Mouse (Mus musculus): ENCODE results near the gene Amer1.

Gene Amer1

DNA sequence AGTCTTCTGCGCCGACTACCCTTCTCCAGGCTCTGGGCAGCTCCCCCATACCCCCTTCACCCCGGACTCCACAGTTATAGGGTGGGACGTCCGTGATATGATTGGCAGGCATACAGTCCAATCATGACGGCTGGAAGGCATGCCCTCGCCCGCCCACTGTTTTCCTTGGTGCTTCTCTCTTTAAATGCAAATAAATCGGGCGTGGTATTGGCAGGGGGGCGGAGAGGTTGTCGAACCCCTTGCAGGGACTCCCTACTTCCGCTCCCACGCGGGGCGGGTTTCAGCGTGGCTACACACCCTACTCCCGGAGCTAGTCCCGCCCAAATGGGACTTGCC lies at the start of gene Amer1:
TSS of gene Amer1 (minus strand) at position 97 of the 336 bp plus-strand sequence.
- DNase-seq = peak; percentile 89 to 90

DNA sequence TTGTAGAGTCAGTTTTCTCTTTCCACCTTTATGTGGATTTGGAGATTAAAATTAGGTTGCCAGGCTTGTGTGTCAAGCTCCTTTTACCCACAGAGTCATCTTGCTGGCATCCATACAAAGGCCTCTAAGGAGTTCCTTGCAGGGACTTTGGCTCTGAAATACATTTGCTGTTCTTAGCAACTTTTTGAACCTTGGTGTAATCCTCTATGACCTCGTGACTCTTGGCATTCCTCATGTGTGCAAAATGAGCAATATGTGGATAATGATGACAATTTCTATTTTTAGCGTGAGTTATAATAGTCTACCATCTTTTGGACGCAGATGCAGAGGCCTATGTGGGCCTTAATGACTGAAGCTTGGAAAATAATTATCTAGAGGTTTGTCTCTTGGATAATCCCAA lies 12.5 kb upstream of the Amer1 start:
- no peak for DNase-seq

DNA sequence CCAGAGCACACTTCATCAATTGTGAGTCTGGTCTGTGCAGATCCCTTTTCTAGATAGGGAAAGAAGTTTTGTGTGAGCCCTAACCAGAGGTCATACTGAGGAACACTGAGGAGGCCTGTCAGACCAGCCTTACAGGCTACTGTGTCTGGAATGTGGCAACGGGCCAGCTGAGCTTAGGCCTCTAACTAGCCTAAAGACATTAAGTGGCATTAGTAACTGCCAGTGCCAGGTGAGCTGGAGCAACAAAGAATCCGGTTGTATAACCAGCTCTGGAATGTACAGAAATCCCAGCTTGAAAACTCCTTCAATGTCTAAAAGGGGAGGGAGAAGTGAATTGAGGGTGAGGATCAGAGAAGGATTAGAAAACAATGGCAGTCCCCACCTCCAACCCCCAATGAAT lies 1.2 kb upstream of the Amer1 start:
- peak; percentile 15 to 37 for DNase-seq

DNA sequence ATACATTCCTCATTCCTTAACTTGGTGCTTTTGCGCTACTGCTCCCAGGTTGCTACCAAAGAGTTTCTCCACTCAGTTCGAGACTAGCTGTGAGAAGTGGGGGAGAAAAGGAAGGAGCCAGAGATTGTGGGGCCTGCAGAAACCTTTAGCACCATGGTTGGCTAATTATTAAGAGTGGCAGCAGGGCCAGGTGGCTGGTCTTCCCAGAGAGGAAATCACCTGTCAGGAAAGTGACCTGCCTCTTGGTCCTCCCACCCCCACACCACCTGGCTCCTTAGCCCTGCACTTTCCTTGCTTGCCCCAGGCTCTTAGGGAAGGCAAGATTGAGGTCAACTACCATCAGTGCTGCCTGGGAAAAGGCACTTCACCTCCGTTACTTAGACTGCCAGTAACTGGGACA lies 469 bp upstream of the Amer1 start:
- DNase-seq = peak; percentile 44 to 58

DNA sequence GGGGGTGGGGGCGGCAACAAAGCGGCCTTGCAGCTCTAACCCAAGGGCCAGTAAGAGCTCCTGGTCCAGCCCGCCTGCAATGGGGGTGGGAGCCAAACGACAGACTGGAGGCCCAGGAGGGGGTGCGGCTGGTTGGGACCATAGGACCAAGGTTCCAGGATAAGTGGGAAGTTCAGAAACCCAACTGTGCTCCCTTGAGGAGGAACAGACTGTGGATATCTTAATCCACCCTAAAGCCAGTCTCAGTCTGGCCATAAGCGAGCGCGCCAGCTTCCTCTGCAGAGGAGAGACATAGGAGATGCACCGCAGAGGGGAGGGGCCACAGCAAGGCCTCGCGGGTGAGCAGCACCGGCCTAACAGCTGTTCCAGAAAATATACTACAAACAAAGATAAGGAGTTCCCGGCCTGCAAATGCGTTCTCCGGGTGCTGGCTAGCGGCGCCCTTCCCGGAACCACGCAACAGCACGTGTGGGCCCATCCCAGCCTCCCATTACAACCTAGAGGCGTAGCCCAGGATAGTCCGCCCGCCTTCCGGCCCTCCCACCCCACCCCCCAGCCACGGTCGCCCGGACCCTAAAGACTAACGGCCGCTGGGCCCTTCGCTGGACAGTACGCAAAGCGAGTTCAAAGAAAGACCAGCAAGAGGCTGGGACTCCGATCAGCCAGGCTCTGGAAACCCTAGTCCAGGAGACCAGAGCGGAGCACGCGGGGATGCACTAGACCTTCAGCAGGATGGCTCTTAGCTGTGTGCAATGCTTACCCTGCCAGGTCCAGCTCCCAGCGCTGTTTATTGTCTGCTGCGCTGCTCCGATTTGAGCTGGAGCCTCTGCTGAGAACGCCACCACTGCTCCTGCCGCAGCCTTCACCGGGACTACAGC lies 535 bp downstream of the Amer1 start:
- peak; percentile 54 to 58 for DNase-seq

DNA sequence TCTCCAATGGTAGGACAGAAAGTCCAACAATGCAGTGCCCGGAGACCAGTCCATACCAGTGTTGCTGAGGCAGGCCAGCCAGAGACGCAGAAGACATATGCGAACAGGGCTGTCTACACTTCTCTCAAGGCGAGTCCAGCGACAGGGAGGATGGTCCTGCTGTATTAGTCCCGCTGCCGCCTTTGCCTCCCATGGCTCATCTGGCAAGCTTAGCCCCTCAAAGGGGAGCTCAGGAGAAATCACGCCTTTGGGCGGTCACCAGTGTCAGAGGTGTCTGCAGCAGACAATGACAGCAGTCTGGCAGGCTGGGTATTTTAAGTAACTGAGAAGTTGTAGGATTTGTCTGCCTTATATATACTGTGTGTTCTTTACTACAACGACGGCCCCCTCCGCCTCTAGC lies 1.3 kb downstream of the Amer1 start:
- DNase-seq = peak; percentile 13 to 22

DNA sequence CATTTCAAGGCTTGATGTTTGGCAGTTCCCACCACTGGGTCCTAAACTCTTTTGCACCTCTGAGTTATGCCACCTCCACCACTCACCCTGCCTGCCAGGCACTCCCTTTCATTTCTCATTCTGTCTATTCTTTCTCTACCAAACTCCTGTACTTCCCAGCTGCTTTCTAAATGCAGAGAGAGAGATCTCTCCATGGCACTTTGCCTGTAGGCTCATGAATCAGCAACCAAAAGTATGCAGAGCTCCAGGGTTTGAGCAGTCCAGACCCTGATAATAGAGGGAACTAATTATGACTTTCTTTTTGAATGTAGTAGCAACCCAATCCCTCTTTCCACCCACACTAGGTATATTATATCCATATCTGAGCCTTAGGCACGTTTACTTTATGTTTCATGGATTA lies 2.4 kb downstream of the Amer1 start:
- DNase-seq = no peak

DNA sequence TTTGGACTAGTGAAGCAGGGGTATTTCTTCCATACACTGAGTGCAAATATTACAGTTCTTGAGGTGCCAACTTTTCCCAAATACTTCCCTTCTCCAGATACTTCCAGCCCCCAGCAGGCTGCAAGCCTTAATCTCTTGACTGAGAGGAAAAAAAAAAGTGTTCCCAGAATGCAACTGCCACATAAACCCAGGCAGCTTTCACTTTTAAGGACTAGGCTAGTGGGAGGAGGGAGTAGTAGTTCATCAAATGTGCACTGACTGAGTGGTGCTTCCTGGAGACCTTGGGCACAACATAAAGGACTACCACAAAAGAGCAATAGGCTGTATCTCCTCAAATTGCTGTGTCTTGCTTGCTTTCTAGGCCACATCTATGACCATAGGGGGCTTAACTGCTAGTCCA lies 3.4 kb downstream of the Amer1 start:
- DNase-seq = no peak

DNA sequence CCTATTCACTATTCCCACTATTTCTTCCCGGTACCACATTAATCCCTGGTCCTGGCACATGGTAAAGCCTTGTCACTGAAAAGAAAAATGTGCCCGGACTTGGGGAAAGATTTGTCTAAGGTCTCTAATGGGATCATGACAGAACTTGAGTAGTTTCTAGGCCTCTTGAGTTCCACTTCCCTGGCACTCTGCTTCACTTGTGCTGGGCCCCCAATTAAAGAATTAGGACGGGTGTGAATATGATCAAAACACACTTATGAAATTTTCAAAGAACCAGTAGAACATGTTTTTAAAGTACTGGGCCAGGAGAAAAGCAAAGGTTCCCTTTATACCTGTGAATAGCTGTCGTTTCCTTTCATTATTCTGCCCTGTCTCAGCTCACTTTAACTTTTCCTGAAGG lies 6.2 kb downstream of the Amer1 start:
- no peak for DNase-seq

DNA sequence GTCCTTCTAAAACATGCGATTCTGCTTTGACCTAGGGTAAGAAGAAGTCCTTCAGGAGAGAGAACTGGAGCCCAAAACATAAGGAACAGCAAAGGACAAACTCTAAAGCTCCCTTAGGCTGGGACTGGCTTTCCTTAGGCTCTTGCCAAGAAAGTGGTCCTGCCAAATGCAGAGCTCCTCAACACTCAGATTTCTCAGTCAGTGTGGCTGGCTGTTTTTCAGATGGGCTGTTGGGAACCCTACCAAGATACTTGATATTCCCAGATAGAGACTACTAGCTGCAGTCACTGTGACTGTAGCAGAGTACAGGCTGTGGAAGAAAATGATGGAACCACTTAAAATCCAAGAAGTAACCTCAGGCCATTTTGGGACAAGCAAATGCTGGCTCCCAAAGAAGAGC lies 7.4 kb downstream of the Amer1 start:
- peak in 1 of 2 experiments; percentile 9 for DNase-seq

DNA sequence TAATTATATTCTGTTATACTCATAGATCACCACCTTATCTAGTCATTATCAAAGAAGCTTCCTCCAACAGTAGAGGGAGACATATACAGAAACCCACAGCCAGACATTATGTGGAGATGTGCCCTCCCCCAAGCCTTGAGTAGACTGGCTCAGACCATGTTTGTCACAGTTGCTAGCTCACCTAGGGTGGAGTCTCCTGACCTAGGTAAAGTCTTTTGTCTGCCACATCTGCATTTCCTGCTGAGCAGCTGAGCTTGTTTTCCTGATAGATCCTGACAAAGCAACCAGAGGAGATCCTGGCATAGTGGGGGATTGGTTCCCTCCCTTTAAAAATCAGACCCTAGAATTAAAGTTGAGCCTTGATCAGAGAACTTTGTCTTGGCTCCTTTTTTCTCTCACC lies 71.6 kb downstream of the Amer1 start:
- DNase-seq = no peak
